Mouse (Mus musculus) hindbrain, embryonic 10.5 days (tissue): ENCODE results near the gene Synm. TPM values are rescaled to one million over a fixed set of nuclear protein-coding genes. Genes with fewer than 3 reads are reported as not detected.

ENCODE experiments used
- DNase-seq: peaks from one replicate; pipeline ENCODE4 v3.0.0-alpha.2; 2017; ENCODE audit warnings: low spot score
- H3K27ac ChIP-seq: fragments of 300-500 bp; sonication (generic); 2 replicates; pipeline ENCODE4 v1.5.1; 2016; ENCODE audit warnings: mild to moderate bottlenecking, moderate library complexity
- H3K27me3 ChIP-seq: fragments of 300-500 bp; sonication (generic); 2 replicates; pipeline ENCODE4 v1.6.1; 2016; ENCODE audit warnings: mild to moderate bottlenecking; ENCODE audit not compliant: poor library complexity, insufficient read depth, severe bottlenecking
- H3K36me3 ChIP-seq: fragments of 300-500 bp; sonication (generic); 2 replicates; pipeline ENCODE4 v1.6.1; 2016; ENCODE audit warnings: mild to moderate bottlenecking, moderate library complexity
- H3K4me1 ChIP-seq: fragments of 300-500 bp; sonication (generic); replicated peaks from 2 replicates; pipeline ENCODE4 v1.6.1; 2016; ENCODE audit warnings: mild to moderate bottlenecking
- H3K4me3 ChIP-seq: fragments of 300-500 bp; sonication (generic); 2 replicates; pipeline ENCODE4 v1.5.1; 2016; ENCODE audit warnings: mild to moderate bottlenecking, moderate library complexity
- H3K9me3 ChIP-seq: fragments of 300-500 bp; sonication (generic); 2 replicates; pipeline ENCODE4 v1.6.1; 2016; ENCODE audit warnings: mild to moderate bottlenecking, moderate library complexity
- WGBS: fragments of 180-500 bp; shearing (Covaris S2); methylation state at CpG from one replicate; pipeline ENCODE4 v1.1.7; 2016; 5-methylcytosine and 5-hydroxymethylcytosine counted together
- polyA plus RNA-seq: library from polyadenylated mRNA; unstranded; fragments of >200 nt; fragmentation: Nextera tagmentation; extraction: Ambion mirVana; gene quantifications from 2 replicates; pipeline ENCODE4 v1.2.1, GENCODE M21; 2016

Synm gene
- polyA plus RNA-seq, 1 experiment from 2014 or later = 2.0 TPM

DNA sequence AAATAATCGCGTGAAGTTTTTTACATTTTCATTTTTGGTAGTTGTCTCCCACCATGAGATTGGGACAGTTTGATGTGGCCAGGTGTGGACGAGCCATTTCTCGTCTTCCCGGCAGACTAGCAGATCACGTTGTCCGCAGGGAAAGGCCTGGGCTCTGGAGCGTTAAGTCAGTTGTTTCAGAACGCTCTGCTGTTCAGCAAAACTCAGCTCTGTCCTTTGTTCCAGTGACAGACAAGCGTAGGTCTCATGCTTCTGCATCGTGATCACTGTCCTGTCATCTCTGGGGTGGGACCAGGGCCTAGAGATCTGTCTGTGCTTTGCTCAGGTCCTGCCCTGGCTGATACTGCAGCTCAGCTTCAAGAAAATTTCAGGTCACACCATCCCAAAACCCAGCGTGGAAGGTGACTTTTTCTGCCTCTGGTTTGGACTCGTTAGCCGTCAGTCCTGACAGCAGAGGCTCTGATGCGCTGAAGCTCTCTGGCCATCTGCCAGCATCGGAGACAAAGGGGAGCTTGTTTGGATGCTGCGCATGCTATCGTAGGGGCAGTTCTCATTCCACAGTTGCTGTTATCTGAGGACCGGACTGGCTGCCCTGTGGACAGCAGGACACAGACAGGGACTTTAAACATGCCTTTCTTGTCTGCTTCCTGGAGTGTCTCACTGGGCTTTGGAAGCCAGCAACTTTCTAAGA is 45.6 kb downstream of the Synm start:
- Histone ChIP-seq H3K27ac (peak overlapping the region; percentile 89), H3K4me3 (no peak overlapping the region; the same call in 1 of the 2 replicates), H3K36me3 (peaks cover 74% of the 10 kb centered on the region), H3K9me3 (no peaks in the 10 kb centered on the region), H3K4me1 (peaks cover 33% of the 10 kb centered on the region), H3K27me3 (no peaks in the 10 kb centered on the region)
- peak; percentile 68 for DNase-seq
- 57% methylated on average over 19 of the region's 19 CpGs for WGBS

DNA sequence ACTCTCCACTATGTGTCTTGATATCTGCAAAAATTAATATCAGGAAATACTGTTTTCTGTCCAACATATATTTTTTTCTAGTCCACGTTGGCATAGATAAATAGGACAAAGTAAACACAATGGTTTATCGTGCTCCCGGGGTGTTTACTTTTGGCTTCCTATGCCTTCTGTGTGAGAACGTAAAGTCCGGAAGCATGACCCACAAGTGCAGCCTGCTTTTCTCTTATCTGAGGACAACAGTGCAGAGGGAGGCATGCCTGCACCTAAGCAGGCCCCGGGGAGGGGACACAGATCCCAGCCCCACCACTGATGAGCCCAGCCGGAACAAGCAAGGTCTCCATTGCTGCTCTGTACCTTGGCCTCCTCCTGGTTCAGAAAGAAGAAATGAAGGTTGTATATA is 49.3 kb downstream of the Synm start:
- no peak for DNase-seq
- no peaks in the 10 kb centered on the region for H3K27me3 ChIP-seq
- H3K27ac ChIP-seq = no peak overlapping the region
- peaks cover 58% of the 10 kb centered on the region for H3K36me3 ChIP-seq
- H3K4me3 ChIP-seq = no peak overlapping the region
- no peaks in the 10 kb centered on the region for H3K9me3 ChIP-seq
- 91% methylated on average over 7 of the region's 7 CpGs for WGBS
- H3K4me1 ChIP-seq = peaks cover 15% of the 10 kb centered on the region

DNA sequence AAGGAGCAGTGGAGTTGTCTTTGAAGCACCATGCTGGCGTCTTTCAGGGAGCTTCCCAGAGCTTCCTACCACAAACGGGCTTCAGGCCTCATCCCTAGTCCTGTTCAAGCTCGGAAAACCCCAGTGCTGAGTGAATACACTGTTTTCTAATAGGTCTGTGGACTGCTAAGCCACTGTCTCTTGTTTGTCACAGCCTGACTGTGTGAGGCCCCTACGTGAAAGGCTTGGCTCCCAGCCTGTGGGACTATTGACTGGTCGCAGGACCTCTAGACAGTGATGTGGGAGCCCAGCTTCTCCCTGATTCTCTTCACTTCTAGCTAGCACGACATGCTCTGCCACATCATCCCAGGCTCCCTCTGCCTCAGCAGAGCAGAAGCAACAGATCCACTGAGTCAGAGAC is 51.4 kb downstream of the Synm start:
- Histone ChIP-seq H3K4me1 (no peaks in the 10 kb centered on the region), H3K9me3 (no peaks in the 10 kb centered on the region), H3K27me3 (no peaks in the 10 kb centered on the region), H3K4me3 (no peak overlapping the region), H3K27ac (no peak overlapping the region), H3K36me3 (peaks cover 62% of the 10 kb centered on the region)
- DNase-seq = no peak
- 88% methylated on average over 6 of the region's 6 CpGs for WGBS

DNA sequence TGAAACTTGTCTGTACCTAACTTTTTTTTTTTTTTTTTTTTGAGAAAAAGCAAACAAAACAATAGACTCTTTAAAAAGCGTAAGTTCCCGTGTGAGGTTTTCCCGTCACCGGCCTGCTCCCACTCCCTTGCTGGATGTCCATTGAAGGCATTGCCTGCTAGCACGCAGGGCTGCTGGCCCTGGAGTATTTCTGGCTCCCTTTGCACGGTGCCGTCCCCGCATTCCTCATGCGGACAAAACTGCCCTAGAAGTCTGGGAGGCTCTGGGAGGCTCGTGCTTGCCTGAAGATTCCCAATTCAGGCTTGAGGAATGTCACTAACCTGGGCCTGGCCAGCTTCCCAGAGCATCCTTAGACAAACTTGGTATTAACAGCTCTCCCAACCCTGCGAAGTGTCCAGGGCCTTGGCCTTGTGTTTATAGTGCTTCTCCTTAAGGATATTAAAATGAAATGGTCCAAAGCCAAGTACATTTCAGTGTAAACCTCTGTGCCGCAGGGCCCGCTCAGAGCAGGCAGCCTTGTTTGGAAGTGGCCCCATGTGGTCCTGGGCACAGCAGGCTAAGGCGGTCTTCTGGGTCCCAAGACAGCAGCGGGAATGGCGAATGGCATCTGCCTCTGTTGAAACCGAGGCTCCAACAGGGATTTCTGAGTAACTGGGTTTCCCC is 58.2 kb downstream of the Synm start:
- Histone ChIP-seq H3K9me3 (no peaks in the 10 kb centered on the region), H3K27ac (0 out of 2 replicates have a peak overlapping the region, but pooled peaks have one; percentile 16), H3K4me3 (no peak overlapping the region), H3K4me1 (peaks cover 10% of the 10 kb centered on the region), H3K27me3 (no peaks in the 10 kb centered on the region), H3K36me3 (peaks cover 65% of the 10 kb centered on the region)
- WGBS = 69% methylated on average over 17 of the region's 17 CpGs
- DNase-seq = no peak

DNA sequence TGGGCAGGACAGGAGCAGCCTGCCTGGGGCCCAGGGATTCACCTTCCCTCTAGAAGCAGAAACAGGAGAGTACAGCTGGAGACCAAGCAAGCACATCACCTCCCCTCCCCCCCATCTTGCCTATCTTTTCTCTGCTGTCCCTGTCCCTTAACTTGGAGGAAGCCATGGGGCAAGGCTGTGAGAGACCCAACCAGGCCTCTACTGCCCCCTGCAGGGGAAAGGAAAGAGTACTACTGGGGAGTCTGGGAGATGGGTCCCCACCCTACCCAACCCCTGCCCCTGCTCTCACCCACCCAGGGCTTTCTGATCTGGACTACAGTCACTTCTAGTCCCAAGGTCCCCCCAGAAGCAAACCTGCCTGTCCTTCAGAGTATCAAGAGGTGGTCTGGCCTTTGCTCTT is 58.7 kb downstream of the Synm start:
- H3K4me3 ChIP-seq = no peak overlapping the region
- DNase-seq = peak; percentile 44
- no peaks in the 10 kb centered on the region for H3K9me3 ChIP-seq
- H3K4me1 ChIP-seq = peaks cover 10% of the 10 kb centered on the region
- no peaks in the 10 kb centered on the region for H3K27me3 ChIP-seq
- H3K36me3 ChIP-seq = peaks cover 71% of the 10 kb centered on the region
- no peak overlapping the region for H3K27ac ChIP-seq

DNA sequence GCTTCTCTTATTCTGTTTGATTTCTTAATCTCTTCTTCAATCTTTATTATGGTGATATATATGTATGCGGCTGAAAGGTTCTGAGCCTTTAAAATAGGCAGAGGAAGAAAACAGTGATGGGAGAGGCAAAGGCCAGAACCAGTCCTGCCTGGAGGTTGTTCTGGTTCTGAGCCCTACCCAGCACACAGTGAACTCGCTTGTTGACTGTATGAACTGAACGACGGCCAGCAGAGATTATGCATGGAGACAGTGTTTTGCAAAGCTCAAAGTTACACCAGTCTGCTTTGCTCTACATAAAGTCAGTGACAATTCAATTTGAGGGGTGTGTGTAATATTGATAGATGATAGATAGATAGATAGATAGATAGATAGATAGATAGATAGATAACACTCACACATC is 60.2 kb downstream of the Synm start:
- H3K4me3 ChIP-seq = no peak overlapping the region
- H3K9me3 ChIP-seq = no peaks in the 10 kb centered on the region
- no peak overlapping the region for H3K27ac ChIP-seq
- H3K36me3 ChIP-seq = peaks cover 65% of the 10 kb centered on the region
- peaks cover 10% of the 10 kb centered on the region for H3K4me1 ChIP-seq
- H3K27me3 ChIP-seq = no peaks in the 10 kb centered on the region
- no peak for DNase-seq
- 92% methylated on average over 4 of the region's 4 CpGs for WGBS

DNA sequence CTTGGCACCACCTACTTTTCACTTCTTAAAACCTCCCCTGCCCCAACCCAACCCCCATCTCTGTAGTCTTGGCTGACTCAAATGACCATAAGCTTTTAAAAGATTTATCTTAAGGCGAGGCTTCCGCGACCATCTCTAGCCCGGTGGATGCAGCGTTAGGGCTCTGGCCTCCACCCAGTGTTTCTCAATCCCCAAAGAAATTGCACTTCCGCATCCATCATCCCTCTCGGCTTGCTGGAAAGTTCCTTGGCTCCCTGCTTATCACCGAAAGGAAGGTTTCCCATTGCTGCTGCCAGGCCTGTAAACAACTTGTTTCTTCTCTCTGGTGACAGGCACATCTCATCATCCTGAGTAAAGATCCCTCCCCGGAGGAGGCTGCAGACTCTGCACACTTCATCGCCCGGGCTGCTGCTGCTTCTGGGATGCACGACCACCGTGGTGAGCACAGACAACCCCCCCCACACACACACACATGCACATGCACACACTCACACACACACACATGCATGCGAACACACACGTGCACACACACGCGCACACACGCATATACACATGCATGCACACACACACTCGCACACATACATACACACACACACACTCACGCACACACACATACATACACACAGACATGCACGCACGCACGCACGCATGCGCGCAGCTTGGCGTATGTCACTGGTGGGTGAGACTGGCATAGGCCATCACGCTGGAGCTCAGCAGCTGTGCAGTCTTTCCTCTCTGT is 61.5 kb downstream of the Synm start:
- Histone ChIP-seq H3K4me3 (no peak overlapping the region), H3K27me3 (no peaks in the 10 kb centered on the region), H3K36me3 (peaks cover 66% of the 10 kb centered on the region), H3K27ac (no peak overlapping the region), H3K4me1 (peaks cover 10% of the 10 kb centered on the region), H3K9me3 (no peaks in the 10 kb centered on the region)
- no peak for DNase-seq
- 94% methylated on average over 28 of the region's 28 CpGs for WGBS

DNA sequence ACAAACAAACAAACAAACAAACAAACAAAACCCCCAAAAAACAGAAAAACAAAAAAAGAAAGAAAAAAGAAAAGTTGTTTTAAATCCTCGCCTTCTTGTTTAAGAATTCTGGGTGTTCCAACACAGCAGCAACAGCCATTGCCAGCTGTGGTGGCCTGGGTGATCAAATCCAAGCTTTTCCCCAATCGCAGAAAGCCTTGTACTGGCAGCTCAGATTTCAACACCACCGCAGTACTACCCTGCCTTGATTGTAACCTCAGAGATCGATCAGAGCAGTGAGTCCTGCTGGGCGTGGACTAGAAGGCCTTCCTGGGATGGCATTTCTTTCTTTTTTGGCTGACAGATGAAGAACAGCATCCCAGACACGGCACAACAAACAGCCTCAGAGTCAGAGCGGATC is 63.6 kb downstream of the Synm start:
- WGBS = 87% methylated on average over 7 of the region's 7 CpGs
- DNase-seq = no peak
- peaks cover 58% of the 10 kb centered on the region for H3K36me3 ChIP-seq
- H3K27ac ChIP-seq = no peak overlapping the region
- H3K27me3 ChIP-seq = no peaks in the 10 kb centered on the region
- no peak overlapping the region for H3K4me3 ChIP-seq
- H3K9me3 ChIP-seq = no peaks in the 10 kb centered on the region
- H3K4me1 ChIP-seq = peaks cover 5% of the 10 kb centered on the region; the same call in 1 of the 2 replicates

DNA sequence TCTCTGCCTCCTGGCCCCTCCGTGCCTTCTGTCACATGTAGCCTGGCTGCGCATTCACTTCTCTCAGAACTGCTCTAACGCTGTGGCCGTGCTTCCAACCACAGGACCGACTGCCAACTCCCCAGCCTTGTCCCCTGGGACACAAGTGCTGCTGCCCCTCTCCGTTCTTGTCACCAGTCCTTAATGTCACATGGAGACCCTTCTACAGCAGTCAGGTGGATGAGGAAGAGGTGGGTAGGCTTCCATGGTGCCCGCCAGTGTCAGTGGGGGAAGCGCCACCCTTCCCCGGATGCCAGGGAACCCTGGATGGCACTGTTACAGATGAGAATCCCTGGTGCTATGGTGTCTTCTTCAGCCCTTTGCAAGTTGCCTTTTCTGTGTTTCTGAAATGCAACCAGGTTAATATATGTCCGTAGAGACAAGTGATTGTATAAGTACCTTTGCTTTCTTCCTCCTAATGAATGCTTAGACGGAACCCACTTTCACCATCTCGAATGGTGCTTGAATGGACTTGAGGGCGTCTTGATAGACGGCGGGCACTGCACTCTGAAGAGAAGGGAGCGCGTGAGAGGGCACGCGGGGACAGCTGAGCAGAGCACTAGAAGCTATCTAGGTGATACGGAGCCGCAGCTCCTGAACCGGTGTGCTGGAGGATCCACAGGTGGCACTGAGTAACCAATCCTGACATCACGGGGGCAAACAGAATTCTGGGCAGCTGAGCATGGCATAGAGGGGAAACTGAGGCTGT is 66.6 kb downstream of the Synm start:
- Histone ChIP-seq H3K9me3 (no peaks in the 10 kb centered on the region), H3K4me1 (no peaks in the 10 kb centered on the region), H3K4me3 (no peak overlapping the region), H3K27me3 (no peaks in the 10 kb centered on the region), H3K36me3 (peaks cover 41% of the 10 kb centered on the region), H3K27ac (no peak overlapping the region)
- WGBS = 93% methylated on average over 23 of the region's 23 CpGs
- DNase-seq = no peak

DNA sequence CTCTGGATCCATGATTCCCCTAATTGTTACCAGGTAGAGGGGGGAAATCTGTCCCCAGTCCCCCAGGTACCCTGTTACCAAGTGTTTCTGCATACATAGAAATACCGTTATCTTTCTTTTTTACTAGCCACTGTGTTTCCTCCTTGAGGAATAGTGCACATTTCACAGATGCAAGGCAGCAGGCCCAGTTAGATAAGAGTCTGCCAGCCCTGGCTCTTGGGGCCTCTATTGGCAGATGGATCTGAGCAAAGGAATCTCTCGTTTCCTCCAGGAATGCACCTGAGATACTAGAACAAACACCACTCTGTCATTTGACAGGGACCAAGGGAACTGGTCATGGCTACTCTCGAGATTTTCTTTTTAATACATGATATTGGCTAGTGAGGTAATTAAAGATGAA is 67.4 kb downstream of the Synm start:
- Histone ChIP-seq H3K9me3 (no peaks in the 10 kb centered on the region), H3K4me3 (no peak overlapping the region), H3K4me1 (no peaks in the 10 kb centered on the region), H3K27ac (no peak overlapping the region), H3K27me3 (no peaks in the 10 kb centered on the region), H3K36me3 (peaks cover 34% of the 10 kb centered on the region)
- 81% methylated on average over 3 of the region's 3 CpGs for WGBS
- DNase-seq = no peak

DNA sequence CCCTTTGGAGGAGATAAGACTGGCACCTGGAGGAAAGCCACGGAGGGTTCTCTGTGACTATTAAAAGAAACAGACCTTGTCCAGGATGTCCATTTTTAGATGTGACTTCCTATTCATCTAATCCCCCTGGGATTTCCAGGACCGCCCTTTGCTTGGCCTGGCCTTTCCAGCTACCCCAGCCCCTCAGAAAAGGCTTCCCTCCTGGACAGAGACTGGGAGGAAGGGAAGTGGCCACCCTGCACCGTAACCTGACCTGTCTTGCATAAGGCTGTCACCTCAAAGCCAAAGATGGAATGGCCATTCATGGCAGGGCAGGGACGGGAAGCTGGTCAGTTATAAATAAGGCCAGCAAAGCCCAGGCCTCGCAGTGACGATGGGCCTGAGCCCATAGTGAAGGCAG is 68.5 kb downstream of the Synm start:
- no peaks in the 10 kb centered on the region for H3K4me1 ChIP-seq
- no peak overlapping the region for H3K4me3 ChIP-seq
- H3K9me3 ChIP-seq = no peaks in the 10 kb centered on the region
- WGBS = 80% methylated on average over 6 of the region's 6 CpGs
- H3K27ac ChIP-seq = no peak overlapping the region
- no peak for DNase-seq
- H3K27me3 ChIP-seq = no peaks in the 10 kb centered on the region
- peaks cover 23% of the 10 kb centered on the region for H3K36me3 ChIP-seq

DNA sequence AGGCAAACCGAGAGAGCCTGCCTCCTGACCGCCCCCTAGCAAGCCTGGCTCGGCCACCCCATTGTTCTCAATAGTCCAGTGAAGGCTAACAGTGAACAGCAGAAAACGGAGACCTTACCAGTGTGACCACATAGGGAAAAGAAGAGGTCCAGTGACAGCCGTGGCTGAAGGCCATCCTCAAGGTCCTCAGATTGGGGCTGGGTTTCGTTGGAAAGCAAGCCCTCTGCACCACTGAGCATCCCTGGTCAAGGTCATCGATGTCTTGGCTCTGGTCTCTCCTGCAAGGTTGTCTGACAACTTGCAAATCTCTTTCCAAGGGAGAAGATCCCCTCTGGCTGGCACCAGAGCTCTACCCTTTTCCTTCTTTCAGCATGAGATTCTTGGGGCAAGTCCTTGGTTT is 69.7 kb downstream of the Synm start:
- H3K27ac ChIP-seq = no peak overlapping the region
- no peak for DNase-seq
- no peaks in the 10 kb centered on the region for H3K4me1 ChIP-seq
- H3K9me3 ChIP-seq = 0 out of 2 replicates have a peak, but pooled peaks cover 6% of the 10 kb centered on the region
- H3K27me3 ChIP-seq = no peaks in the 10 kb centered on the region
- H3K36me3 ChIP-seq = peaks cover 29% of the 10 kb centered on the region
- WGBS = 84% methylated on average over 7 of the region's 7 CpGs
- no peak overlapping the region for H3K4me3 ChIP-seq
